Mouse (Mus musculus): Measurements from ENCODE around the gene Raver1.

GRCm38 (mm10) chr9:21095958-21096357 lies 4.2 kb upstream of the Raver1 start:
- no peak for TF ChIP-seq CTCF (IDR thresholded peaks at IDR 0.05; ENCODE audit: insufficient read depth, low read length)
- TF ChIP-seq POLR2A (IDR thresholded peaks at IDR 0.05; ENCODE audit: borderline replicate concordance, extremely low read depth, low read depth, low read length), result no peak

Measured in lung, adult 2 months (tissue).